Mouse (Mus musculus) cerebellum, adult 11-12 months (tissue): ENCODE measurements around the gene Pde10a.
"Not testable (repeated sequence)": the region's sequence is repeated elsewhere in the genome, so short reads cannot be mapped to it uniquely, and the experiment has no call there.

Experiments
- DNase-seq: peaks from one replicate; pipeline ENCODE4 v3.0.0; 2022

Gene Pde10a

DNA sequence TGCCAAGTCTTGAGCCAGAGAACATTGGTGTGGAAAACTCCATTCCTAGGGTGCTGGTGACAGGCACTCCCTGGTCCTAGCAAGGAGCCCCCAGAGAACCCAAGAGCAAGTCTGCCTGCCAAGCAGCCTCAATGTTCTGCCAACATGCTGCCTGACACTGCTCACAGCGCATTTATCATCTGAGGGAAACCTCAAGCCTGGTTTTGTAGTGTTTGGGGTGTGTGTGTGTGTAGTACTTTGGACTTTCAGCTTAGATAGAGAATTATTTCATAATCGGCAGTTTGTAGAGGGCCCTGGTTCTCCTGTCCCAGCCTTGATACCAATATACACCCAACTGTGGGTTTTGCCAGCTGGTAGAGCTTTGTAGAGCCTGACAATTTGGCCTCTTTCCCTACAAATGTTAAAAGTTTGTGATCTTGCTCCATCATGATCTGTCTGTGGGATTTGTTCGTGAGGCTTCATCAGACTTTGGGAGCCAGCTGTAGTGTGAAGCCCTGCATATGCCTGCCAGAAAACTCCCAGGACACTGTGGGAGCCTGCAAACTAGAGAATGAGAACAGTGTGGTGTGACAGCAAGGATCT, 127.6 kb downstream of the Pde10a start:
- DNase-seq = peak; percentile 41

DNA sequence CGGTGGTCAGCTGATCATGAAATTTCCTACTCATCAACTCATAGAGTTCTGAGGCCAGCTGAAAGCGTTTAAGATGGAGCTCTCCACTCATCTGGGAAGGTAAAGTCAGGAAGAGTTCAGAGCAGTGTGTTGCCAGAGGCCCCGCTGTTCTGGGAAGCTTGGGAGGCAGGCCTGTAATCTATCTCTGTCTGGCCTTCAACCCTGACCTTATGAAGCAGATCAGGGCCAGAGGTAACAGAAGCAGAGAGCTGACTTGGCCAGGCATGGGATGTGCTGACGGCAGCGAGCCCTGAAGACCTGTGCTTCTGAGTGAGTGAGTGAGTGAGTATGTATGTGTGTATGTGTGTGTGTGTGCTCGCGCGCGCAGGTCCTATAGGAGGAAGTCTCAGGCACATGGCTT, 132.5 kb downstream of the Pde10a start:
- DNase-seq = no peak

DNA sequence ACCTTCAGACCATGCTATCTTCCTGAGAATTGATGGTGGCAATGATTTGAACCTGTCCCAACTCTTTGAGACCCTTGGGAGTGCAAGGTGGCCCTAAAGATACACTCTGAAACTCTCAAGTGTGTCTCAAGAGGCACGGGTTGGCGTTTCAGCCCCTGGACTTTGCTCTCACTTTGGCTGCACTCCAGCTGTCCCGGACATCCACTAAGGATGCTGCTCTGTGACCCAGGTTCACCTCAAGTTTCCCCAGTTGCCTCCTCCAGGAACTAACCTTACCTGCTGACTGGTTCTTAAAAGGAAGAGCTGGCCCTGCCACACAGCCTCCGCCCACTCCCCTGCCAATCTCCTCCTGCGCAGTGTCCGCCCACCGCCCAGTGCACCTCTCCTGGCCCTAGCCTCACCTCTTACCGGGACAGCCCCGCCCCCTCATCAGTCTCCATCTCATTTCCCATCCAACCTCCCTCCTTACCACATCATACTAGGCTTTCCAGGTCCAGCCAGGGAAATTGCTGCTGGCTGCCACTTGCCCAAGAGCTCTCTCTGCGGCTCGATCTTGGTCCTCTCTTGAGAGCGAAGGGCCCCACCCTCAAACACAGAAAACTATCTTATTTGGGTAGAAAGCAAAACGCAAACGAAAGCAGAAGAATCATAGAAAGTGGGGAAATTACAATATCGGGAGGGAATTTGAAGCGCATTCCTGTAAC, 133.7 kb downstream of the Pde10a start:
- peak; percentile 11 for DNase-seq

DNA sequence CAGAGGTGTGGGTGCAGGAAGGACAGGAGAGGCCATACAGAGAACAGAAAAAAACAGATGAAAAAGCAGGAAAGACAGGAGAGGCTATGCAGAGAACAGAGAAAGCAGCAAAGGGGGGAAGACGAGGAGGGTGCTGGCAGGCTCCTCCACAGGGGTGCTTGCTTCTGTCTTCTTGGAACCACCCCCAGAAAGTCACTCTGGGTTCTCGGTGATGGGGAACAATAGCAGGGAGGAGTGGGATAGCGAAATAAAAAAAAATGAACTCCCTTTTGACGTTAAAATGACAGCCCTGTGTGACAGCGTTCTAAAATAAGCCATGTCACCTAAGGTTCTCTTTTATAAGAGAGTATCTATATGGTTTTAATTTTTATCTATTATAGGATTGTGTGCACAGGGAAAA, 141.7 kb downstream of the Pde10a start:
- DNase-seq = no peak

DNA sequence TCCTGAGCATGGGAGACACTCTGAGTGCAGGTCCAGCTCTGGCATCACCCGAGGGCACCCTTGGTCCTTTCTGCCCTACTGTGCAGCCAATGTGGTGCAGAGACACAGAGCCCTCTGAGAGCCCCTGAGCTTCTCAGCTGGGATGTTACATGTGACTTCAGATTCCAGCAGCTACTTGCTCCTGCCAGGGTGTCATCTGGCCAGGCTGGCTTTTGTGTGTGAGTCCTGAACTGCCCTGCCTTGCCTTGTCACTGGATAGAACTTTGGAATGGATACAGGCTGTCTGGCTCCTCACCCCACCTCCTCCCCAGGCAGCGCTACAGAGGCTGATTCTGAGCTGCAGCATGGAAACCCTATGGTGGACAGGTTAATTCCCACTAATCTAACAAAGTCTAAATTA, 149.5 kb downstream of the Pde10a start:
- no peak for DNase-seq

DNA sequence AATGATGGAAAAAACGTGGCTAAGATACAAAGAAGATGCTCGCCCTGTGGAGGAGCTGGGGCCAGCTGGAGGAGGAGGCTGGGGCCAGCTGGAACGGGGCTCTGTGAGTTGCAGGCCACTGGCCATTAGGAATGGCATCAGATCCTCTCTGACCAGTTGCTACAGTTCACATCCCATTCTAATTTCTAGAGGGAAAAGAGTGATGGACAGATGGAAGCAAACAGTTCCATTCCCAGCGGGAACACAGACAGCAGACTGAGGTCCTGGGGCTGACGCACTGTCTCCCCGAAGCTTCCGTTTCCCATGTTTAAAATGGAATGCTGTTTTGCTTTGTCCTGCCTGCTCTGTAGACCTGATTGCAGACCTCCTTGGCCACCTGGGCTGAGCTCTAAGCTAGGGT, 161.2 kb downstream of the Pde10a start:
- DNase-seq = peak; percentile 50

DNA sequence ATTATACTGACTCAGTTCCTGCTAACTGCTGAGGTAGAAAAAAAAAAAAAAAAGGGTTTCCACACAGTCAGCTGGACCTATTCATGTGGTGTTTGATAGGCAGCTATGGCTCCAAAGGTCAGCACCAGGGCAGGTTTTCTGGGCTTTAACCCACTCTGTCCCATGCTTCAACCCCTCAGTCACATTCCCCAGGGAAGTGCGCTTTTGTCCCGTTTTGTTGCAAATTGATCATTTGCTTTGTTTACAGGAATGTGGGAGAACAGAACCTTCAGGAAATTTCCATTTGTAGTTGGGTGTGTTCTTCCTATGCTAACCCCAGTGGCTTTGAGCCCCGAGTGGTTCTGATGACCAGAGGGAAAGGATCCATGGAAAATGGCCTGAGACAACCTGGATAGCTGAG, 162.9 kb downstream of the Pde10a start:
- DNase-seq = no peak

DNA sequence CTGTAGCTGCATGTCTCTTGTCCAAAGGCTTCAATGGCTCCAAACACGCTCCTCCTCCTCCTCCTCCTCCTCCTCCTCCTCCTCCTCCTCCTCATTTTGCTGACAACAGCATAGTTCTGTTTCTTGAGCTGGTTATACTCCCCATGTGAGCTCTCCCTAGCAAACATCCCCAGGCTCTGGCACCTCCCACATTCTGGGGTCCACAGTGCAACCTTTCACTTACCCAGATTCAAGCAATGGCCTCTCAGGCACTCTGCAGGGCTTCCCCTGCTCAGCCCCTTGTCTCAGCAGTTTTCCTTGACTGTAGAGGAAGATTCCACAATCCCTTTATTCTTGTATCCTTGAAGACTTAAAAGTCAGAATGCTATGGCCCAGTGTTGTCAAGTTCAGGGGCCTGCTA, 173.1 kb downstream of the Pde10a start:
- DNase-seq = no peak

DNA sequence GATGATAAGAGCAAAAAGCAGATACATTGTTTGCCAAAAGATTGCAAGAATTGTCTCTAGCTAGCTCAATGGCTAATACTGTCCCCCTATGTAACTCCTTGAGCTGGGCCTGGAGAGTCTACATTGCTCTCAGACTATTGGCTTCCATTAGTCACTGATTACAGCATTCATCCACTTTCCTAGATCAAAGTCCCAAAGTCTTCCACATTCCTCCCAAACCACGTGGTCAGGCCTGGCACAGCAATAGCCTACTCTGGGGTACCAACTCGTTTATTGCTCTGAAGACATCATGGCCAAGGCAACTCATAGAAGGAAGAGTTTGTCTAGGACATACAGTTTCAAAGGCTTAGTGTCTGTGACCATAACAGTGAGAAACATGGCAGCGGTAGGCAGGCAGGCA, 173.6 kb downstream of the Pde10a start:
- DNase-seq = no peak

DNA sequence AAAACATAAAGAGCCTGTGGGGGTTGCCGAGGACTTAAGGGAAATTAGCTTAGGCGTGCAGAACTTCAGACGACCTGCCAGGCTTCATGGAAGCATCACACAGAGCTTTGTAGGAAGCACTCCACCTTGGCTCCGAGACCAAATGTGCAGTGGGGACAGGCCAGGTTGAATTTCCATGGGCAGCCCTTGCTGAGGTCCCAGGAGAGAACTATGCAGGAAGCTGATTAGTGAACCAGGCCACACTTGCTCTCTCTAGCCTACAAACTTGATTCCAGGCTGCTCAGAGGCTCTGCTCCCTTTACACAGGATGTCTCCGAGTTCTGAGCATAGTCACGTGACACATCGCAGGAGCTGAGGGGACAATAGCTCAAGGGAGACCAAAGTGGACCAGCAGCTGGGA, 175.9 kb downstream of the Pde10a start:
- DNase-seq = peak; percentile 39

DNA sequence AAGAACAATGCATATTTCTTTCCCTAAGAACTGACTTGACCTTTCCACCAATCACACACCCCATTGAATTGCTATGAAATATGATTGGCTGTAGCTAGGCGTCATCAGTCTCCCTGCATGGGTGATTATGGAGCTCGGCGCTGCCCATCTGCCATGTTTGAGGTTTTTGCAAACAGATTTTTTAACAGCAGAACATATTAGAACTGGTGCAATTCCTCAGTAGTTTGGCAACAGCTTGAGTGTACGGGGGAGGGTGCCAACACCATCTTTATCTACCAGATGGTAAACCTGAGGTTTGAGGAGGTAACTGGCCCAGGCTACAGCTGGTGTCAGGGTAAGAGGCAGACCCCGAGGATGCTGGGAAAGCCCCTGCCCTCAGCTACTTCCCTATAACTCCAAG, 177.3 kb downstream of the Pde10a start:
- DNase-seq = peak; percentile 86

DNA sequence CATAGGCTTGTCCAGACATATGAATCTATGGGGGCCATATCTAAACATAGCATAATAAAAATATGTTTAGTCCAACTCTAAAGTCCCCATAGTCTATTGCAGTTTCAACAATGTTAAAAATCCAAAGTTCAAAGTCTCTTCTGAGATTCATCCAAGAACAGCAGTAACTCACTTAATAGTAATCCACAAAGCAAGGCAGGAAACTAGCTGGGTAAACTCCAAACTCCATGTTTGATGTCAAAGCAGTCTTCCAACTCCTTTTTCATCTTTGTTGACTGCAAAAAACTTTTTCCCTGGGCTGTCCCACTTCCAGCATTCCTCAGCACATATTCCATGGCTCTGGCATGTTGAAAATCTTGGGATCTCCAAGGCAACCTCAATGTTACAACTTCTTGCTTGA, 182.8 kb downstream of the Pde10a start:
- DNase-seq = no peak

DNA sequence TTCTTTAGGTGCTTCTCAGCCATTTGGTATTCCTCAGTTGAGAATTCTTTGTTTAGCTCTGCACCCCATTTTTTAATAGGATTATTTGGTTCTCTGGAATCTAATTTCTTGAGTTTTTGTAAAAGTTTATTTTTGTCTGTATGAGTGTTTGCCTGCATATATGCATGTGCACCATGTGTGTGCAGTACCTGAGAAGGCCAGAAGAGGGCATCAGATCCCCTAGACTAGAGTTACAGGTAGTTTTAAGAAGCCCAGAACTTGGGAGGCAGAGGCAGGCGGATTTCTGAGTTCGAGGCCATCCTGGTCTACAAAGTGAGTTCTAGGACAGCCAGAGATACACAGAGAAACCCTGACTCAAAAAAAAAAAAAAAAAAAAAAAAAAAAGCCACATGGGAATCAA, 187.6 kb downstream of the Pde10a start:
- DNase-seq = not testable (repeated sequence)

DNA sequence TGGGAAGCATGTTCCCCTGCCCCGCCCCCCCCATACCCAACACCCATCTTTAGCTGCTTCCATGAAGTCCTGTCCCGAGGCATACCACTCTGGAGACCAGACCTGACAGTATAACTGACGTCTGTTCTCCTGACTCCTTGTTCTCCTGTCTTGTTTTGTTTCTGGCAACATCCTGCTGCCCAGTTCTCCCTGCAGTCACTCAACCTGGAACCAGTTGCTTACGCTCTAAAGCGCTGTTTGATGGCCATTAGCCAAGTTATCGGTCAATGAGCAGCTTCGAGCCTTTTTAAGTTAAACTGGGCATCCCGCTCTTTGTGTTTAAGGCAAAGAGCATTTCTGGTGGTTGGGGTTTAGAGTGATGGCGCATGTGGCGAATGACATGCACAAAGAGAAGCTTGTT, 195.8 kb downstream of the Pde10a start:
- DNase-seq = no peak

DNA sequence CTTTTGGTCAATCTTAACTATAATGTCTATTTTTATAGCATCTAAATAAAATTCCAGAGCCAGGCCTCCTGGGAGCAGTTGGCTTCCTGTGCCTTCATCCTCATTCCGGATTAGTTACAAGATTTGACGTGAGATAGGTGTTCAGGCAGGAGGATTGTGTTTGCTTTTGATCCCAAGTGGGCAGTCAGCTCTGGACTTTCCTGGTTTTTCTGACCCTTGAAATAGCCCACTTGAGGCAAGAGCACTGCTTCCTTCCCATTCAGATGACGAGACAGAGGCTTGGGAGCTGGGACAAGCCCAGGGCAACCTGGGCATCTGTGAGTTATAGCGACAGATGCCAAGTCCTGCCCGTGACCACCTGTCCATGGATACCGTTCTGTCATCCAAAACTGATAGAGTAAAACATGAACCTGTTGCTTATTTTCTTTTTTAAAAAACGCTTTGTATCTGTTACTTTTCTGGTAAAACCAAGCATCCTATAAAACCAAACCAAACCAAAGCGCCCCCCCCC, 199.3 kb downstream of the Pde10a start:
- DNase-seq = peak; percentile 78

DNA sequence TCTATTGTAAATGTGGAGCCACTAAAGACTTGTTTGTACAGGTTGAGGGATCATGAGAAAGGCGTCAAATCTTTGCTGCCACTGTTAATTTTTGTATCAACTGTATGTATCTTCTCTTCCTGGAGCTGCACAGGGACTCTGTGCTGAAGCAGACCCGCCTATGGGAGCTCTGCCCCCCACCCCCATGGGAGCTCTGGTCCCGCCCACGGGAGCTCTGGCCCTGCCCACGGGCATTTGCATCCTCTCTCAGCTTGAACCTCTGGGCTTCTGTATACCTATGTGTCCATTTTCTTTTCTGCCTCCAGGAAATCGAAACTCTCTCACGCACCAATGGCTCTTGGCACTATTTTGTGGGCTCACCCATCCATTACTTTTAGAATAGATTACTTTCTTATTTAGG, 203.5 kb downstream of the Pde10a start:
- no peak for DNase-seq

DNA sequence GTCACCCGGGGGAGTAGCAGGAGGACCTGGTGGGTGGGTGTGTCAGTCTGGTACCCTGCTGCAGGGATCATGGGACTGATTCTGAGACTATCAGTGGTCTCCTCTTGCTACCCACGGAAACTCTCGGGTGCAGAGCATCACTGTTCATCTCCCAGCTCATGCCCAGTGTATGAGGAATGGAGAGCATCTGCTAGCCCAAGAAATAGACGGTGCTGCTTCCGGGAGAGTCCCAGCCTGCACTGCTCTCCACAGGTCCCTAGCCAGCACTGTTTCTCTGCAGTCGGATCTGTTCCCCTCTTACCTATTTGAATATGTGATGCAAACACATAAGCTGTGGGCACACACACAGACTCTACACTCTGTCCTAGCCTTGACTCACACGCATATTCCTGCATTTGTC, 204.6 kb downstream of the Pde10a start:
- DNase-seq = no peak

DNA sequence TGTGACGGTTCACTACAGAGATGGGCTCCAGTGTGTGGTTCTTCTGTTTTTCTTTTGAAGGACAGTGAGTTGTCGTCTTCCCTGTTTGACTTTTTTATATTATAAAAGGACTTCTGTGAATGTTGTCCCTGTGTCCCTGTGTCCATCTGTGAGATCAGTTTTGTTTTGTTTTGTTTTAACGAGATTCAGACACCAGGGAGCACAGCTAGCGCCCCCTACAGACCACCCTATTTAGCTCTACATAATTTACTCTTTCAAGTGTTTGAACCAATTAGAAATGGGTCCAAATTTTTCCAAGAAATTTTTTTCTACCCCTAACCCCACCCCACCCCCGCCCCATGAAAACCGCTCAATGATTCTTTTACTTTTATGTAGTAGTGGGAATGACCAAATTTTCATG, 205.9 kb downstream of the Pde10a start:
- DNase-seq = no peak

DNA sequence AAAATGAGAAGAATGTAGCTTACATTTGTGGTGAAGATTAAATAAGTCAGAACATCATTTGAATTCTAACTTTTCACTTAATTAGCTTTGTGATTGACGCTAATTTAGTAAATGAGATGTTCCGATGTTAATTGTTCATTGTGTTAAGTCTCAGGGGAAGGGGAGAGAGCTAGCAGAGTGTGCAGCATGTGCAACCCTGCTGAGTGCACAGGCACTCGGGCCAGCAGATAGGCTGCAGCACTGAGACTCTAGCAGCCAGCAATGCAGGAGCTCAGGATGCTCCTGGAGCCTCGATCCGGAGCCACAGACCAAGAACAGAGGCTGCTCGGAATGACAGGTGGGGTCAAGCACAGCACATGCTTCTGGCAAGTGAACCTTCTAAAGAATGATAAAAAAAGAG, 211.1 kb downstream of the Pde10a start:
- DNase-seq = no peak

DNA sequence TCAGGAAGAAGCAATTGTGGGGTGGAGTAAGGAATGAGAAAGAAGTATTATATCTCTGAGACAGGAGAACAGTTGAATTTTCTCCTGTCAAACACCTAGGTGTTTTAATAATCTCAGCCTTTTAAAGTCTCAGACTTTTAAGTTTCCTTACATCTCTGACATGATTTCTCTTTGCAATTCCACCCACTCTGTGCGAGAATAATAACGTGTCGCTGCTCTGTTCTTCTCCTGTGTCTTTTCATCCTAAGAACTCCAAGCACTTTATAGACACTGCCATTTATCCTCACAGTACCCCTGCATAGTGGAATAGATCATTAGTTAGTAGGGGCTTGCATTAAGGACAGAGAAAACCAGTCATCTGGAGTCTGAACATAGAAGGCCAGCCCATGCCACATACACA, 217.6 kb downstream of the Pde10a start:
- no peak for DNase-seq

DNA sequence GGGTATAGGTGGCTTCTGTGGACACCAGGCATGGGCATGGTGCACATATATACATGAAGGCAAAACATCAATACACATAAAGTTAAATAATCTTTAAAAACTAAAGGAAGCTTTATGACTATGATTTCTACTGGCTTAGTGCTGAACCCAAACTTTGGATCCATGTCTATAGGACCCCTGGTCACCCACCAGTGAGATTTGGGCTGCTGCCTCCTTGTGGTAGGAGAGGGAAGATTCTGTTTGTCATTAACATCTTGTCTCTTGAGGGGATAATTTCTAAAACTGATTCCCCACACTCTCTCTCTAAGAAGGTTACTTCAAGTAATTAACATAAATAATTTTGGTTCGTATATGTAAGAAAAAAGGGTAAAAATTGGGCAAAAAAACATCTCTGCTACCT, 220.2 kb downstream of the Pde10a start:
- DNase-seq = no peak

DNA sequence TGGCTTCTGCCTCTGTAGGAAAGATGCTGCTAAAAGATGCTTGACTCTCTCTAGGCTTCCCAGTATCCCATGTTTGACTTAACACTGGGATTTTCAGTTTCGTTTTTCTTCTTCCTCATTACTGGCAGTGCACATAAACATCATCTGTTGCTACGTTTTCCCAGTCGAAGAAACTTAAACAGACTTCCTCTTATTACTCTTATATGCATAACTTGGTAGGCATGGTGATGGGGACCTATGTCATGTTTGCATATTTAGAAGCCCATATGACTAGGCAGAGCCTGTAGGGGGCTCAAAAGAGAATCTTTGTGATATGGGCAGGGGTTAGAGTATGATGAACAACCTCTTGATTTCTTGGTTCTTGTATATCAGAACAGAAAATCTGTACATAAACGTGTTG, 224.3 kb downstream of the Pde10a start:
- no peak for DNase-seq

DNA sequence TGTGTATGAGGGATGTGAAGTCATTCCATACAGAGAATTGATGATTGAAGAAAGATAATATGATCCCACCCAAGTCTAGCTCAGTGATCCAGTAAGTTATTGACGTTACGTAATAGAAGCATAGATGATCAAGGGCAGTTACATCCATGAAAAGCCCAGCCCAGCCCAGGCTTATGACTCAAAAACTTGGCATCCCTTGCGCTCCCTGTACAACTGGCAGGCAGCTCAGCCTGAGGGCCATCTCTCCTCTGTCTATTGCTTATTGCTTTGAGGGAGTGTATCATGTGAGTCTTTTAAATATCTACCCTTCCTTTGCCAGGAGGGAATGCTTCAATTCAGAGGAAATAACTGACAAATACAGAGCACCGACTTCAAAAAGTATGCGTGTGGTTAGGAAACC, 232.4 kb downstream of the Pde10a start:
- DNase-seq = no peak

DNA sequence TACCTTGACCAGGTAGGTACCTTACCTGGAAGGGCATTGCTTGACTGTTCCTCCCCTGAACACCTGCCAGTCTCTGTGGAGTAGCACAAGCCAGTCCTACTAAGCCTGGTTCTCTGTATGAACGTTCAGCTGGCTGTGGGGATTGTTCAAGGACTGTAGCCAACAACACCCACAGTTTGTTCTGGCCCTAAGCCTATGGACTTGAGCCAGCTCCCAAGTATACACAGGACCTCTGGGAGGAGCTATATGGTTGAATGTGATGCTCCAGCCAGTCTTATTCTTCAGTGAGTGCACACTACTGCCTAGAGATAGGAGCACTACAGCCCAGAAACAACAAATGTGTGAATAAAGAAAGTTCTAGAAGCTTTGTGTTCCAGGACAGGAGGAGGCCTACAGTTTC, 238.1 kb downstream of the Pde10a start:
- peak; percentile 64 for DNase-seq

DNA sequence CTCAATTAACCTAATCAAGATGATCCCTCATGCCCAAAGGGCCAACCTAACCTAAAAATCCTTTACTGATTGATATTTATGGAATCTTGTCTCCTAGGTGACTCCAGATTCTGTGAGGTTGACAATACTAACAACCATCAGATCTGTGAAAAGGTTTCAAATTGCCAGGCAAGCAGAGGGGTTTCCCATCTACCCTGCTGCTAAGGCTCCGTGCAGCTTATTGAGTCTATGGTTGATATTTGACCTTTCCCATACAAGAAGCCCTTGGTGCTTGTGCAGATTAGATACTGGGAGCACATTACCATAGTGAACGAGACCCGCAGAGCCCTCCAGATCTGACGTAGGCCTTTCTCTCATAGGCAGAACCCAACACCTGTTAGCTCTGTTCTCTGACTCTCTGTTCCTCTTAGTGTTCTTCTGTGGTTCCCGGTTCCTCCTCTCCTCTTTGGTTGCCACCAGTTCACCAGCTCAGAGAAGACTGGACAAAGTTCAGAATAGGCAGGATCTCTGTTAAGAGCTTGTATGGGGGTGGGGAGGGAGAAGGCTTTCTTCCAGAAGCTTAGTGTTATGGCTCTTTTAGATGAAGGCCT, 240.9 kb downstream of the Pde10a start:
- DNase-seq = no peak
